Mouse (Mus musculus) hindbrain, embryonic 13.5 days (tissue): ENCODE measurements around the gene Tmem170. TPM values are rescaled to one million over a fixed set of nuclear protein-coding genes. Genes with fewer than 3 reads are reported as not detected.

ENCODE experiments used
- ATAC-seq: fragments of 200-750 bp; cut with Nextera tagmentation; 2 replicates; pipeline ENCODE4 v1.8.0; 2017; ENCODE audit warnings: moderate TSS enrichment; ENCODE audit not compliant: low FRiP score
- H3K27ac ChIP-seq: fragments of 300-500 bp; sonication (generic); 2 replicates; pipeline ENCODE4 v1.5.1; 2015; ENCODE audit warnings: inconsistent platforms, mild to moderate bottlenecking, moderate library complexity
- H3K27me3 ChIP-seq: fragments of 300-500 bp; sonication (generic); 2 replicates; pipeline ENCODE4 v1.6.1; 2015; ENCODE audit warnings: mild to moderate bottlenecking, inconsistent platforms
- H3K36me3 ChIP-seq: fragments of 300-500 bp; sonication (generic); 2 replicates; pipeline ENCODE4 v1.6.1; 2015; ENCODE audit warnings: mild to moderate bottlenecking, inconsistent platforms
- H3K4me1 ChIP-seq: fragments of 300-500 bp; sonication (generic); replicated peaks from 2 replicates; pipeline ENCODE4 v1.6.1; 2015; ENCODE audit warnings: inconsistent platforms
- H3K4me2 ChIP-seq: fragments of 300-500 bp; sonication (generic); 2 replicates; pipeline ENCODE4 v1.6.1; 2015; ENCODE audit warnings: inconsistent platforms, mild to moderate bottlenecking, moderate library complexity
- H3K4me3 ChIP-seq: fragments of 300-500 bp; sonication (generic); 2 replicates; pipeline ENCODE4 v1.5.1; 2015; ENCODE audit warnings: mild to moderate bottlenecking, inconsistent platforms
- H3K9ac ChIP-seq: fragments of 300-500 bp; sonication (generic); 2 replicates; pipeline ENCODE4 v1.6.1; 2015; ENCODE audit warnings: mild to moderate bottlenecking, inconsistent platforms
- H3K9me3 ChIP-seq: fragments of 300-500 bp; sonication (generic); 2 replicates; pipeline ENCODE4 v1.6.1; 2016; ENCODE audit warnings: inconsistent platforms
- WGBS: fragments of 180-500 bp; shearing (Covaris S2); methylation state at CpG from one replicate; pipeline ENCODE4 v1.1.7; 2015; 5-methylcytosine and 5-hydroxymethylcytosine counted together
- polyA plus RNA-seq: library from polyadenylated mRNA; unstranded; fragments of >200 nt; fragmentation: Nextera tagmentation; extraction: Ambion mirVana; gene quantifications from 2 replicates; pipeline ENCODE4 v1.2.1, GENCODE M21; 2015

The Tmem170 gene
- 5.7 and 5.9 TPM in 2 replicates for polyA plus RNA-seq

DNA sequence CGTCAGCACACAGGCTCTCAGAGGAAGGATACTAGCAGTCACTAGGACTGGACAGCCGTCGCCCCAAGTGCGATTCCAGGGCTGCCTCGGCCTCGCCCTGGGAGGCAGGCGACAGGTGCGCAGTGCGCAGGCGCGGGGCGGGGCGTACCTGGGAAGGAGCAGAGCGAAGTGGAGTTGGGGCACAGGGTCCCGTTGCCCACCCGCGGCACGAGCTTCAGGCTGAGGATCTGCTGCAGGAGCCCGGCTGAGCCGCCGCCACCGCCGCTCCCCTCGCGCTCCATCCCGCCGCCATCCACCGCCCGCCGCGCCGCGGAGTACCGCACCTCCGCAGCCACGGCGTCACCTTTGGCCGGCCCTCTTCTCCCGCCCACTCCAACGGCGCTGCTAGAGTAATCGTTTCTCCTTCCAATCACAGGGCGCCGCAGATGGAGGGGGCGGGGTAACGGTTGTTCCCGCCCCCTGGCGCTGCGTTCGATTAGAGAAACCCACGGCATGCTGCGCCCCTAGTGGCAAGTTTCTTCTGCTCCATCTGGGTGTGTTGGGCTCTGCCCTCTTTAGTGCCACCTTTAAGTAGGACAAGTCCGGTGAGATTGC, at the start of gene Tmem170:
Tmem170 (minus strand) TSS at position 396 of the 594 bp plus-strand sequence.
- Histone ChIP-seq H3K27me3 (no peaks in the 10 kb centered on the region), H3K4me1 (peaks cover 10% of the 10 kb centered on the region), H3K9me3 (no peaks in the 10 kb centered on the region), H3K27ac (peak within 1 kb of the TSS; percentile 83), H3K4me2 (peak within 1 kb of the TSS; percentile 74), H3K36me3 (no peaks in the 10 kb centered on the region), H3K9ac (peak within 1 kb of the TSS; percentile 76), H3K4me3 (peak within 1 kb of the TSS; percentile 70)
- WGBS, result under 1% methylated on average over 32 of the region's 53 CpGs
- peak; percentile 98 for ATAC-seq

DNA sequence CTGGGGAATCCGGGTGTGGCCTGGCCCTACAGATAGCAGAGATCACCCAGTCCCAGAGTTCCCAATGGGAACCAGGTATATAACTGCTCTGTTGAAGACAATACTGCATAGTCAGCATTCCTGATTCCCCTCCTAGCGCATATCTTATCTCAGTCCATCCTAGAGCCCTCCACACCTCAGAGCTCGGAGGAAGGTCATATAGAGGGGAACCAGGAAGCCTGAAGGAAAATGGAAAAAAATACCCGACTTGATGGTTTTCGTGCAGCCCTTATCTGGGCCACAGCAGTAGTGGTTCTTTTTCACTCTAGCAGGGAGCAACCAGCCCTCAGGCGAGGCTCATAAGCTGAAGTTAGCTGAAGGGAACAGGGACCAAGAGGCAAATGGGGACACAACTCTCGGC, 48.4 kb upstream of the Tmem170 start:
- no peak overlapping the region for H3K4me2 ChIP-seq
- H3K4me3 ChIP-seq, result no peak overlapping the region
- ATAC-seq, result no peak
- H3K36me3 ChIP-seq, result 0 out of 2 replicates have a peak, but pooled peaks cover 3% of the 10 kb centered on the region
- no peaks in the 10 kb centered on the region for H3K4me1 ChIP-seq
- no peaks in the 10 kb centered on the region for H3K27me3 ChIP-seq
- no peak overlapping the region for H3K27ac ChIP-seq
- 90% methylated on average over 7 of the region's 7 CpGs for WGBS
- no peaks in the 10 kb centered on the region for H3K9me3 ChIP-seq
- H3K9ac ChIP-seq, result no peak overlapping the region

DNA sequence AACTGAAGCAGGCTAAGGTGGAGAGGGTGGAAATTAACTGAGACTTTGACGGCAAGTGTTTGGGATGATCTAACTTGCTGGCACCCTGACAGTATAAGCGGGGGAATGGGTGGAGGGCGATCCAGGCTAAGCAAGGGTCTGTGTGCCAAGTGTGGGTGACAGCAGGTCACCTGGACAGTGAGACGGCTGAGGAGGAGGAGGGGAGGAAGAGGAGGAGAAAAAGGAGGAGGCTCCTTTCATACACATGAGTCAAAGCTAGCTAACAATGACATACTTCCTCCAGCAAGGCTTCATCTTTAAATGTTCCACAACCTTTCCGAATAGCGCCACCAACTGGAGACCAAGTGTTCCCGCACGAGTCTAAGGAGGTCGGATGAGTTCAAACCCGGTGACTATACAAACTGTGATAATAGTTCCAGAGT, 46.8 kb upstream of the Tmem170 start:
- no peak overlapping the region for H3K27ac ChIP-seq
- ATAC-seq, result no peak
- H3K9me3 ChIP-seq, result no peaks in the 10 kb centered on the region
- H3K27me3 ChIP-seq, result no peaks in the 10 kb centered on the region
- no peak overlapping the region for H3K4me2 ChIP-seq
- H3K4me3 ChIP-seq, result no peak overlapping the region
- no peak overlapping the region for H3K9ac ChIP-seq
- WGBS, result 33% methylated on average over 10 of the region's 10 CpGs
- H3K36me3 ChIP-seq, result peaks cover 6% of the 10 kb centered on the region
- H3K4me1 ChIP-seq, result no peaks in the 10 kb centered on the region

DNA sequence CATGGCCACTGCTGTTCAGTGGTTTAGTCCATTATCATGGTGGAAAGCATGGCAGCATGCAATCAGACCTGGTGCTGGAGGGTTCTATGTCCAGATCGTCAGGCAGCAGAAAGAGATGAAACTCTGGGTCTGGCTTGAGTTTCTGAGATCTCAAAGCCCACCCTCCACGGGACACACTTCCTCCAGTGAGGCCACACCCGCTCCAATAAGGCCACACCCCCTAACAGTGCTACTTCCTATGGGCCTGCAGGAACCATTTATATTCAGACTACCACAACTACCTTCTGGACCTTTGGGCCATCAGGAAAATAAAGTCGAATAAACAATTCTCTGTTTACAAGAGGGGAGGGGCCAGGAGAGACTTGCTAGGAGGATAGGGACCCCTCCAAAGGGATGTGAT, 44.4 kb upstream of the Tmem170 start:
- H3K4me3 ChIP-seq, result no peak overlapping the region
- 87% methylated on average over 4 of the region's 4 CpGs for WGBS

DNA sequence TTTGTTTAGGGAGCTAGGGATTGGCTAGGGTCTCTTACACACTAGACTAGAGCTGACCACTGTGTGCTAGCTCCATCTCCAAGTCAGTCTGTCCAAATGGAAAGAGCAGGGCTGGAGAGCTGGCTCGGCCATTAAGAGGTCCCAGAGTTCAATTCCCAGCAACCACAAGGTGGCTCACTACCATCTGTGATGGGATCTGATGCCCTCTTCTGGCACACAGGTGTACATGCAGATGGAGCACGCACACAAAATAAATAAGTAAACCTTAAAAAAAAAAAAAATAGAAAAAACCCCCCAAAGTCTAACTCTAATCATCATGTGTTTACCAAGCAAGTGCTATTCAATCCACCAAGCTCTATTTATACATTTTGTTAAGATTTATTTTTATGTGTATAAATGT, 43.1 kb upstream of the Tmem170 start:
- Histone ChIP-seq H3K9ac (no peak overlapping the region), H3K4me2 (no peak overlapping the region), H3K9me3 (no peaks in the 10 kb centered on the region), H3K36me3 (peaks cover 22% of the 10 kb centered on the region), H3K27ac (no peak overlapping the region), H3K4me1 (no peaks in the 10 kb centered on the region), H3K4me3 (no peak overlapping the region), H3K27me3 (no peaks in the 10 kb centered on the region)
- WGBS, result 81% methylated on average over 2 of the region's 2 CpGs
- ATAC-seq, result no peak

More for the DNA sequence above, 44.4 kb upstream of the Tmem170 start:
- peaks cover 22% of the 10 kb centered on the region for H3K36me3 ChIP-seq
- no peak overlapping the region for H3K9ac ChIP-seq
- no peaks in the 10 kb centered on the region for H3K27me3 ChIP-seq
- H3K4me2 ChIP-seq, result no peak overlapping the region
- ATAC-seq, result no peak
- H3K27ac ChIP-seq, result no peak overlapping the region
- H3K4me1 ChIP-seq, result no peaks in the 10 kb centered on the region
- no peaks in the 10 kb centered on the region for H3K9me3 ChIP-seq

DNA sequence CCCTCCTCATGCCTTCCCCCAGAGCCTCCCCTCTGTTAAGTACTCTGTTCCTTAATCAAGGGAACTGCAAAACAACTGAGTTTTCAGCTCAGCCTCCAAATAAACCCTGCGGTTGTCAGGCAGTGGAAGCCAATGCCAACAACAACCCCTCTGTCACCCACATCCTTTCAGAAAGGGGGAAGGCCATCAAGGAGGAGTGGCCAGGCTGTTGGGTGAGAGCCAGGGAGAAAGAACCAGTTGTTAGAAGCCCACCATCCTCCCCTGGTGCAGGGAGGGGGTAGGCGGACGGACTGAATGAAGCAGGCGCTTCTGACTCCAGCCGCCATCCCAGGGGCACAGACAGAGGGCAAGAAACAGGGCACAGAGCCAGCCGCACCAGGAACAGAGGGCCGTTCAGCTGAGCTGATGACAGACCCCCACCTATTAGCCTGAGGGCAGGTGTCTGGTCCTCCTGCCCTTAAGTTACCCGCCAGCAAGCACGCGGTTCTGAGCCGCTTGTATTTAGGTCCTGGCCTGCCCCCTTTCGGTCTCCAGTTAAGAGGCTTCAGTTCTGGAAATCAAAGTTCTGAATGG, 36.4 kb upstream of the Tmem170 start:
- 33% methylated on average over 12 of the region's 12 CpGs for WGBS
- Histone ChIP-seq H3K27ac (peak overlapping the region; percentile 72), H3K36me3 (peaks cover 14% of the 10 kb centered on the region), H3K9ac (no peak overlapping the region), H3K4me2 (no peak overlapping the region), H3K4me3 (no peak overlapping the region), H3K27me3 (0 out of 2 replicates have a peak, but pooled peaks cover 2% of the 10 kb centered on the region), H3K4me1 (peaks cover 32% of the 10 kb centered on the region), H3K9me3 (no peaks in the 10 kb centered on the region)
- peak; percentile 89 for ATAC-seq

DNA sequence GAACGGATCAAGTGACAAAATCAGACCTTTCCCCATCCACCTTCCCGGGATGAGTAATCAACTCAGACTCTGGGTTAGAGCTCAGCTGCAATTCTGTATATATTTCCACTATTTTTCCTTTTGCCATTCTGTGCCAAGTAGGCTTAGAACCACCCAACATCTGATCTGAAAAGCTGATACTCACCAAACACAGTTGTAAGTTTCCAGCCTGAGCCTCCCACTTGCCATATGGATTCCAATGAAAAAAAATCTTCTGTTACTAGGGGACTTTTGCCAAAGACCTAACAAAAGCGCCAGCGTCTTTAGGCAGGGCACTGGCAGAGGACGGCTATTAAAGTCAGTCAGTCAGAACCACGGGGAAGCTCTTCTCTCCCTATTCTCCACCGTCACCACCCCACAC, 35.0 kb upstream of the Tmem170 start:
- no peak for ATAC-seq
- H3K9me3 ChIP-seq, result no peaks in the 10 kb centered on the region
- H3K4me2 ChIP-seq, result no peak overlapping the region
- peaks cover 32% of the 10 kb centered on the region for H3K4me1 ChIP-seq
- peaks cover 5% of the 10 kb centered on the region for H3K36me3 ChIP-seq
- WGBS, result 42% methylated on average over 7 of the region's 7 CpGs
- no peak overlapping the region for H3K27ac ChIP-seq
- no peak overlapping the region for H3K9ac ChIP-seq
- H3K4me3 ChIP-seq, result no peak overlapping the region
- 0 out of 2 replicates have a peak, but pooled peaks cover 2% of the 10 kb centered on the region for H3K27me3 ChIP-seq

DNA sequence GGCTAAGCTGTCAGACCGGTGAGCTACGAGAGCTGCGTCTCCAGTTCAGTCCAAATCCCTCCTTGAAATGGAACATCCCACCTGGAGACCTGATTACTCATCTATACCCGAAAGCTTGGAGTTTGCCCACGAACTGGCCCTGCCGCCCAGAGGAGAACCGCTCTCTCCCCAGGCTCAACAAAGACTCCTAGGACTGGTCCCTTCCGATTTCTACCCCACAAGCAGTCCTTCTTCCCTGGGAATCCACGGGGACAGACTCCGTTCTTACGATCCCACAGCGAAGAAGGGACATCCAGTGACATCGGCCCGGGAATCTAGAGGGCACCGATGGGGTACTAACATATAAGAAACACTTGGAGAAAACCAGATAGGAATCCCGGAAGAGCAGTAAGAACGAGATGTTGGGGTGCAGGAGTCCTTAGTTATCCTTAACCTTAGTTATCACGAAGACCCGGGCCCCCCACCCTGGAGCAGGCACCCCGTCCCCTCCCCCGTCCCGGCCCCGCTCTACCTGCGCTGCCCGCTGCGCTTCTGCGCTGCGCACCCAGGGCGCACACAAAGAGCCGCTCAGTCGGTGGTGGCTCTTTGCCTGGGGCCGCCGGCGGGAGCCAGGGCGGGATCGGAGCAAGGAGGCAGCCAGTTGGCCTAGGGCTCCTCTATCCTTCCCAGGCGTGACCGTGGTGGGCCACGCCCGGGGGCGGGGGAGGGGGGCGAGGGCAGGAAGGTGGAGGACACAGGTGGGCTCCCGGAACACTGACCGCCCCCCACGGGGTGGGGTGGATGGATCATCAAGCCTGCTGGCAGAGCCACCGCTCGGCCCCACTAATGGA, 33.3 kb upstream of the Tmem170 start, which contains the start of gene Chst5:
Chst5 (minus strand) TSS at position 827 of the 830 bp plus-strand sequence.
- H3K4me2 ChIP-seq, result peak within 1 kb of the TSS; percentile 78
- H3K27me3 ChIP-seq, result 0 out of 2 replicates have a peak, but pooled peaks cover 2% of the 10 kb centered on the region
- peak within 1 kb of the TSS; percentile 76 for H3K9ac ChIP-seq
- peaks cover 32% of the 10 kb centered on the region for H3K4me1 ChIP-seq
- H3K4me3 ChIP-seq, result peak within 1 kb of the TSS; percentile 48
- WGBS, result 4% methylated on average over 46 of the region's 47 CpGs
- no peaks in the 10 kb centered on the region for H3K9me3 ChIP-seq
- 0 out of 2 replicates have a peak, but pooled peaks cover 2% of the 10 kb centered on the region for H3K36me3 ChIP-seq
- no peak within 1 kb of the TSS for H3K27ac ChIP-seq
- ATAC-seq, result peak; percentile 66

DNA sequence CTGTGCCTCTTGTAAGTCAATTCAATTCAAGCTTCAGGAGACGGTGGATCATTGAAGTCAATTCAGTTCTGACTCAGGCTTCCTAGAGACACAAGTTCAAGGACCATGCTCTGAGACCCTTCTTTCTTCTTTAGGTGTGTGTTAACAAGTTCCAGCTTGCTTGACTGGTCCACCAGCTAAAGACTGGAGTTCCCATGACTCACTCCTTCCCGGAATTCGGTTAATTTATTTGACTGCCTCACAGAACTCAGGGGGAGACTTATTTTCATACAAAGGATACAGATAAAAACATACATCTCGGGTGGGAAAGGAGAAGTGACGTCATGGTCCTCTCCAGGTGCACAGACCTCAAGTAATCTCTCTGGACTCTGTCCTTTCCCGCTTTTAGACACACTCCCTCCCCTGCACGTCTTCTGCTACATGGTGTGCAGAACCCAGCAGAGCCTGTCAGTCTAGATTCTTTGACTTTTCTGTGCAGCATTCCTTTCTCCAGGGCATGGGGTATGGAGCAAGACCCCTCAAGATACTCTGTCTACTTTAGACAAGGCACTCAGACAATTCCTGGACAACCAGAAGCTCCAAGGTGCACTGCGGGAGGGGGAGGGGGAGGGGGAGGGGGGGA, 29.1 kb upstream of the Tmem170 start:
- 75% methylated on average over 7 of the region's 8 CpGs for WGBS
- Histone ChIP-seq H3K27me3 (no peaks in the 10 kb centered on the region), H3K27ac (no peak overlapping the region), H3K4me2 (no peak overlapping the region), H3K9me3 (no peaks in the 10 kb centered on the region), H3K36me3 (no peaks in the 10 kb centered on the region), H3K4me3 (no peak overlapping the region), H3K9ac (no peak overlapping the region), H3K4me1 (peaks cover 16% of the 10 kb centered on the region)
- ATAC-seq, result no peak

DNA sequence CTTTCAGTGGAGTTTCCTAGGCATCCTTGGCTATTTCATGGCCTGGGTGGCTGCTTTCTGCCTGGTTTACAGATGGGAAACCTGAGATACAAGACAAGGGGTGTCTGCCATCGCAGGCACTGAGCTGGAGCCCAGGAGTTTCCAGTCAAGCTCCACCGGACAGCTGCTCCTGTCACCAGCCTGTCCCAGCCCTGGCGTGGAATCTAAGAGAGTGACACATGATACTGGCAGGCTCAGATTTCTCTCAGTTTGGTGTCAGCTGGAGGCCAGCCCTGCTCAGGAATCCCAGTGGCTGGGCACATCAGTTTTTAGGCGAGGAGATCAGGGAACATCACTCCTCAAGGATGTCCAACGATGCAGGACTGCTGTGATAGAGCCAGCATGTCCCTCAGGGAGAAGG, 25.5 kb upstream of the Tmem170 start:
- no peak overlapping the region for H3K27ac ChIP-seq
- WGBS, result 46% methylated on average over 5 of the region's 5 CpGs
- no peak for ATAC-seq
- H3K9ac ChIP-seq, result no peak overlapping the region
- no peaks in the 10 kb centered on the region for H3K9me3 ChIP-seq
- no peaks in the 10 kb centered on the region for H3K27me3 ChIP-seq
- no peak overlapping the region for H3K4me2 ChIP-seq
- no peak overlapping the region for H3K4me3 ChIP-seq
- no peaks in the 10 kb centered on the region for H3K36me3 ChIP-seq
- no peaks in the 10 kb centered on the region for H3K4me1 ChIP-seq

DNA sequence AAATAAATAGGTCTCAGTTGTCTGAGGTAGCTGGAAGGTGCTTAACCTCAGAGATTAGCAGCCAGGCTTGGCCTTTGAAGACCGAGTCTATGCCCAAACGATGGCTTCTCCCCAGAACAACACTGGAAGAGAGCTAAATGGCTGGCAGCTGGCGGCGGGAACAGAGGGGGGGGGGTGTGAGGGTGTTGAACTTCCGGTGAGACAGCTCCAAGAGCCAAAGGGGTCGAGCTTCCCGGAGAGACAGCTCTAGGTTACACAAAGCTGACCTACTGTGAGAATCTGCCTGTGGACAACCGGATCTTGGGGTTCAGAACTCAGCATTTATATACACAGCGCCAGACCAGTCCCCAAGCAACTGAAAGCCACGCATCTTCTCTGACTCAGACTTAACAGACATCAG, 22.0 kb upstream of the Tmem170 start:
- Histone ChIP-seq H3K36me3 (no peaks in the 10 kb centered on the region), H3K4me2 (no peak overlapping the region), H3K27me3 (no peaks in the 10 kb centered on the region), H3K4me3 (no peak overlapping the region), H3K27ac (no peak overlapping the region), H3K9me3 (no peaks in the 10 kb centered on the region), H3K4me1 (no peaks in the 10 kb centered on the region), H3K9ac (no peak overlapping the region)
- ATAC-seq, result no peak
- 29% methylated on average over 10 of the region's 10 CpGs for WGBS

DNA sequence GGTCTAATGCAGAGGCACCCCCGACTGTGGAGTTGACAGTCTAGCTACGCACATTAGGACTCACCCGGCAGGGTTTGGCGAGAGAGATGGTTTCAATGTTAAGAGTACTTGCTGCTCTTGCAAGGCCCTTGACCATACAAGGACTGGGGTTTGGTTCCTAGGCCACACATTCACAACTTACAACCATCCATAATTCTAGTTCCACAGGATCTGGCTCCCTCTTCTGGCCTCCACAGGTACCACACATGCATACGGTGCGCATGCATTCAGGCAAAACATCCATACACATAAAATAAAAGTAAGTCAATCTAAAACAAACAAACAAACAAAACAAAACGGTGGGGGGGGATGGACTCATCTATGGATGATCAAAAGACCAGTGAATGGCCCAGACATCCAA, 18.4 kb upstream of the Tmem170 start:
- peaks cover 8% of the 10 kb centered on the region for H3K4me1 ChIP-seq
- no peak for ATAC-seq
- no peak overlapping the region for H3K4me2 ChIP-seq
- WGBS, result 89% methylated on average over 7 of the region's 7 CpGs
- no peak overlapping the region for H3K9ac ChIP-seq
- no peaks in the 10 kb centered on the region for H3K9me3 ChIP-seq
- no peak overlapping the region for H3K27ac ChIP-seq
- H3K36me3 ChIP-seq, result no peaks in the 10 kb centered on the region
- peaks cover 33% of the 10 kb centered on the region for H3K27me3 ChIP-seq
- H3K4me3 ChIP-seq, result no peak overlapping the region
